Mouse (Mus musculus) hematopoietic stem cell, adult 5-6 weeks (primary cell): Measurements from ENCODE around the gene Gcn1l1. TPM values are rescaled to one million over a fixed set of nuclear protein-coding genes. Genes with fewer than 3 reads are reported as not detected.

Experiments
- ATAC-seq, 2 experiments: fragments of 125-278 bp in 1 of 2; replicated peaks in 1 of 2; 2 replicates each; pipeline ENCODE4 v1.8.0; 2016 to 2017; ENCODE audit warnings: inconsistent platforms in 2 of 2, mild to moderate bottlenecking in 2 of 2, moderate number of reproducible peaks in 2 of 2, low read depth in 1 of 2, moderate TSS enrichment in 1 of 2; ENCODE audit not compliant: low FRiP score in 2 of 2, poor library complexity in 2 of 2, severe bottlenecking in 2 of 2, insufficient read depth in 1 of 2, low TSS enrichment in 1 of 2
- total RNA-seq: library from RNA; stranded (forward); fragments of 172-1452, 232-1000 nt; gene quantifications from 2 replicates; pipeline ENCODE4 v1.2.3, GENCODE M21; 2017

Gene Gcn1l1
- total RNA-seq, 1 experiment from 2014 or later: 31.4 TPM

DNA sequence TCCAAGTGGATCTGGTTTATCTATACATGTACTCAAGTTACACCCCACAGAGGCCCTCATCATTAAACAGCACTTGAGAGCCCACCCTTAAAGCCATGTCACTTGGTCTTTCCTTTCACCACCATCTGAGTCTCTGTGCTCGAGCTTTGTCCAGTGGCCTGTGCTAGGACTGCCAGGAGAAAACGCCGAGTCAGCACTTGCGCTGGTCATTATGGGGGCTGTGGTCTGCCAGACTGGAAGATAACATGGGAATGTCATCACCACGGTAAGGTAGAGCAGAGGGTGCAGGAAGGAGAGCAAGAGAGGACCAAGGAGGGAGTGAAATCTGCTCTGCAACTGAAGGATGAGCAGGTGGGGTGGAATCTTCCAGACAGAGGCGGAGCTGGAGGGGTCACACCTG lies 93.3 kb downstream of the Gcn1l1 start:
- ATAC-seq: no peak

DNA sequence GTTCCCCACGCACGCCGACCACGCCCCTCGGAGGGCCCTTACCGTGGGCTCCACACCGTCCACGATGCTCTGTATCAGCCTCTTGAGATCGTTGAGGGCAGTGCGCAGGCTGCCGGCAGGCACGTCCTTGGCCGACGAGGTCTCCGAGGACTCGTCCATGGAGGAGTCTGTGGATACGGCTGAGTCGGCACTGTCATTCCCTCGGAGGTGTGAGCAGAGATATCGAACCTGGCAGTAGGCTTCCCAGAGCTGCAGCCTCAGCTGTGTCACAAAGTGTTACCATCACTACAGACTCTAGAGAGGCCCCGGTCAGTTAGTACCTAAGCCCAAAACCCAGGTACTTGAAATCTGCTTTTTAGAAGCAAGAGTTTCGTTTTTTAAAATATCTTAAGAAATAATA lies 97.6 kb downstream of the Gcn1l1 start:
- ATAC-seq: no peak

DNA sequence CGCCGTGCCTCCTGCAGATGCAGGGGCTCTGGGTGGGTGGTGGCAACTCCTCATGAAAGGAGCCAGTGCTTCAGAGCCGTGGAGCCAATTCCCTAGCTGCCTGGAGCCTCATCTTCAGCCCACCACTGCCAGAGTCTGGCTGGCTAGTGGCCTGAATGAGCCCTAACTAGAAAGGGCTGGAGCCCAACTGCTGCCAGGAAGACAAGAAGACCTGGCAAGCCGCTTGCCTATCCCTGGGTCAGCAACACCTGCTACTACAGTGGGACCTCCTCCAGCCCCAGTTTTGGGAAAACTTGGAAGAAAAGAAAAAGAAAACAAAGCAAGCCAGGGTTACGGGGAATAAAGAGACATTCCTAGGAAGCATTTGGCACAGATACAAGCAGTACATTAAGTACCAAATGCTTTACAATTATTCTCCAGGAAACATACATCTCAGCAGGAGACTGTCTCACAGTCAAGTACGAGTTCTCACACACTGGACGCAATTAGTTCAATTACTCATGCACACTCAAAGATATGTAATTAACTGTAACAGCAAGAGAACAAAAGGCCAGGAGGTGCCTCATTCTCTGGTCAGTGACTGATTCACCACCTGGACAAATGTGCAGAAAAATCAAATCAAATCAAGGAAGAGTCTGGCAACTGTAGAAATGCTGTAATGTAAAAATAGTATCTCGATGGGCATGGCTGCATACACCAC lies 101.5 kb downstream of the Gcn1l1 start:
- ATAC-seq: no peak; a peak in 1 of 4 replicates

DNA sequence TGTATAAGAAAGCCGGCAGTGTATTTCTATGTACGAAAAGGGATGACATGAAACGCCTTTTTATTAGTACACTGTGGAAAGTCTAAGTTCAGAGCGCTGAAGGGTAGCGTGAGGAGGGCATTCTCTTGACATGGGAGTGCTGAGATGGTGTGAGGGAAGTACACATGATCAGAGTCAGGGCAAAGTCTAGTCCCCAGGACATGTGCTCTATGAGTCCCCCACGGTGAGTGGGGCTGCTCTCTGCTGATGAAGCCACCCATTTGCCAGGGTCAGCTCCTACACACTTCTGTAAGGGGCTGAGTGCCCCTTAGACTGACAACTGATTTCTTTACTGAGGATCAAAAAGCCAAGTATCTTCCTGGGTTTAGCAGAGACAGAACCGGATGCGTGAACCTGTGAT lies 102.2 kb downstream of the Gcn1l1 start:
- no peak for ATAC-seq

DNA sequence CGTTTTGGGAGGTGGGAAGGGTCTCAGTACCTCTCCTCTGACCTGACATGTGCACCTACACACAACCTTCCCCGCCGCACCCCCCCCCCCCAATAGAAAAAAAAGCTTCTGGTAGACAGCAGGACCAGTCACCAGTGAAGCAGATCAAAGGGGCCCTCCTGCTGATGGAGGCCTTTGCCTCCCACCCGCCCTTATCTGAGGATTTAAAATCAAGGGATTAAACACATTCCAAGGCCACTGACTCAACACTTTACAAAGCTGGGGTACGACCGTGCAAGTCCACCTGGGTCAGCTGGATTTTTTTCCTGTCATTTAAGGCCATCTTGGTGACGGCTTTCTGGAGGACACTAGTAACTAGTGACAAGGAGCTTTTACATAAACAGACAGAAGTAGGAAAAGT lies 102.8 kb downstream of the Gcn1l1 start:
- no peak for ATAC-seq

DNA sequence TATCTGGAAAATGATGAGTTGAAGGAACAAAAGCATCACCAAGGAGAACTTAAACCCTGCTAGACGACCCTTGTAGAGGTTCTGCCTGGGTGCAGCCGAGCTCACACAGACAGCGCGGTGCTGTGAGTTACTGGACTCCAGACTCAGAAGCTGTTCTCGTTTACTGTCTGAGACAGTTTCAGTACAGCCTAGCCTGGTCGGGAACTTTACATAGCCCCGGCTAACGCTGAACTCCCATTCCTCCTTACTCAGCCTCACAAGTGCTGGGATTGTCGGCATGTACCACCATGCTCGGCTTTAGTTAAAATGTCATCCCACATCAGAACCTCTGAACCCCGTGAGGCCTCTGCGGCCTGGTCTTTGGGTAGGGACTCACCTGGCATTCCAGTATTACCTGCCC lies 103.9 kb downstream of the Gcn1l1 start:
- no peak for ATAC-seq

DNA sequence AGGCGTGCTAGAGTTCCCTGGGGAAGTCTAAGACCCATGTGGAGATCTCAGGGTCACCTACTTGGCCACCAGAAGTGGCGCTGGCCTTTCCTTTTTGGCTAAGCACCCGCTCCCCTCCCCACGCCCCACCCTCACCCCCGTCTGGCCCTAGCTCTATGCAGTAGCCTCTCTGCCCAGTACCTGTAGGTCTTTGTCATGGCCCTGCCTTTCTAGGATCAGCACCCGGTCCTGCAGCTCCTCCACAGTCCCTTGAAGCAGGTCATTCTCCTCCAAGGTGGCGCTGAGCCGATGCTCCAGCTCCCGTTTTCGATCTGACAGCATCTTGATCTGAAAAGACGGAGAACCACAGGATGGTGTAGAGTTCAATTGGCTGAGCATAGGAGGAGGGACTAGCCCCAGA lies 104.9 kb downstream of the Gcn1l1 start:
- no peak for ATAC-seq

DNA sequence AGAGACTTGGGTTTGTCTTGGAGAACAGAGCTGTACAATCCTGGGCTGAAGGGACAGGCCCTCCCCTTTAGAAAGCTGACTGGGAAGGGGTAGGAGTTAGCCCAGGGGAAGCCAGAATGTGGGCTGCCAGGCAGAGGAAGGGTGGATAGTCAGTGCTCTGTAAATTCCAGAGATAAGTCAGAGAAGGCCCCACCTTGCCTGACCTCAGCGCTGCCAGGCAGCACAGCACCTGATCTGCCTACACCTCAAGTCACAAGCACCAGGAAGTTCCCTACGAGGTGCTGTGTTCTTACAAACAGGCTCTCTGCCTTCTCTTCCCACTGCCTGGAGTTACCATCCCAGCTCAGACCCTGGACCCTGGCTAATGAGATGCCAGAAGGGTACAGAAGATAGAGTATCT lies 105.4 kb downstream of the Gcn1l1 start:
- no peak for ATAC-seq

DNA sequence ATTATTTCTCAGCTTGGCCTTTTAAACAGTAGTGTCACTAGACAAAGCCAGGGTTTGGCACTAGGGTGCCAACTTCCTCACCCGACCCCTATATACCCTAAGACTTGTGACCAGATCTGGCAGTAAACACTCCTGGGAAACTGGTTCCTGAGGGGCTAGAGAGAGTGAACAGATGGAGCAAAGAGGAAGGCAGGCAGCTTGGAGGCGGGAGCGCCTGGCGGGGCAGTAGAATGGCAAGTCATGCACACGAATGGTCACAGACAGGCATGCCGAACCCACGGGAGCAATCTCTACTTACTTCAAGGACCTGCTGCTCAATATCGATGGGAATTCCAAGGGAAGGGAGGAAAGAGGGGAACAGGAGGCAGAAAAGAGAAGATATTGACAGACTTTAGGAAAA lies 106.8 kb downstream of the Gcn1l1 start:
- ATAC-seq: no peak

Other genes starting within 250 kb of the Gcn1l1 start
- gene Srsf9, start 238.1 kb upstream of the Gcn1l1 start, total RNA-seq: 82.0 and 105 TPM in 2 replicates
- gene Gatc, start 224.1 kb upstream of the Gcn1l1 start, total RNA-seq: 14.1 and 14.3 TPM in 2 replicates
- gene Triap1, start 224.0 kb upstream of the Gcn1l1 start, total RNA-seq: 8.6 and 9.6 TPM in 2 replicates
- gene Cox6a1, start 216.3 kb upstream of the Gcn1l1 start, total RNA-seq: 38.2 and 63.4 TPM in 2 replicates
- not detected in 2 replicates for gene Msi1, start 135.7 kb upstream of the Gcn1l1 start, total RNA-seq
- not detected in 2 replicates for gene Pla2g1b, start 99.0 kb upstream of the Gcn1l1 start, total RNA-seq
- gene Sirt4, start 80.5 kb upstream of the Gcn1l1 start, total RNA-seq: 6.0 and 10.4 TPM in 2 replicates
- 57.2 and 118 TPM in 2 replicates for gene Pxn, start 58.6 kb upstream of the Gcn1l1 start, total RNA-seq
- gene Rplp0, start 5.8 kb upstream of the Gcn1l1 start, total RNA-seq: 1,280 and 1,726 TPM in 2 replicates
- 35.1 and 42.5 TPM in 2 replicates for gene Rab35, start 66.7 kb downstream of the Gcn1l1 start, total RNA-seq
- gene Bicdl1, start 166.4 kb downstream of the Gcn1l1 start, total RNA-seq: 8.8 and 13.3 TPM in 2 replicates